Mouse (Mus musculus) heart, postnatal 10 days (tissue): Measurements from ENCODE around the gene Scn8a. TPM values are rescaled to one million over a fixed set of nuclear protein-coding genes. Genes with fewer than 3 reads are reported as not detected.
"Not testable (repeated sequence)": the region's sequence is repeated elsewhere in the genome, so short reads cannot be mapped to it uniquely, and the experiment has no call there.

ENCODE experiments used
- DNase-seq, 2 experiments: peaks; one replicate each; pipeline ENCODE4 v3.0.0; 2021
- intact Hi-C: fragments of 180-260 bp; cut with DNase I; formaldehyde crosslinking; loops from one replicate; pipeline ENCODE4 v1.15.1; 2025
- total RNA-seq, 2 experiments: library from RNA; stranded (reverse); gene quantifications; 2 replicates each; pipeline ENCODE4 v1.2.3; 2021

Gene Scn8a
- total RNA-seq: under 1 TPM; 0.35 to 0.72 TPM

GRCm38 (mm10) chr15:100869558-100869957, at the start of gene Scn8a:
Gene Scn8a, plus strand, starts transcription at chr15:100869858.
- no peak for DNase-seq
- intact Hi-C loops: no loop called here

GRCm38 (mm10) chr15:100821824-100822223, 47.8 kb upstream of the Scn8a start:
- intact Hi-C loops: no loop called here
- no peak for DNase-seq

- DNase-seq, intact Hi-C loops: not testable (repeated sequence)
Measured at GRCm38 (mm10) chr15:100822370-100822769, 47.3 kb upstream of the Scn8a start.

GRCm38 (mm10) chr15:100825249-100825856, 44.3 kb upstream of the Scn8a start:
- intact Hi-C loops: no loop called here

GRCm38 (mm10) chr15:100826076-100826475, 43.6 kb upstream of the Scn8a start:
- DNase-seq: no peak

More at GRCm38 (mm10) chr15:100825249-100825856, 44.3 kb upstream of the Scn8a start:
- no peak for DNase-seq

GRCm38 (mm10) chr15:100829775-100830174, 39.9 kb upstream of the Scn8a start:
- intact Hi-C loops: no loop called here

More at GRCm38 (mm10) chr15:100826076-100826475, 43.6 kb upstream of the Scn8a start:
- intact Hi-C loops: no loop called here

GRCm38 (mm10) chr15:100830682-100831081, 39.0 kb upstream of the Scn8a start:
- intact Hi-C loops: no loop called here
- DNase-seq: no peak

More at GRCm38 (mm10) chr15:100829775-100830174, 39.9 kb upstream of the Scn8a start:
- DNase-seq: no peak

- intact Hi-C loops: no loop called here
- no peak for DNase-seq
Measured at GRCm38 (mm10) chr15:100832144-100832543, 37.5 kb upstream of the Scn8a start.

GRCm38 (mm10) chr15:100832784-100833183, 36.9 kb upstream of the Scn8a start:
- intact Hi-C loops: no loop called here
- no peak for DNase-seq

- intact Hi-C loops: loop anchor here (5.0 kb wide), 1 partner anchor 206 kb away; no protein-coding TSS in a partner anchor
- no peak for DNase-seq
Measured at GRCm38 (mm10) chr15:100836729-100837128, 32.9 kb upstream of the Scn8a start.

- intact Hi-C loops: loop anchor here (1.0 to 5.0 kb wide), 2 partner anchors 81 to 204 kb away; no protein-coding TSS in a partner anchor
- DNase-seq: peak; percentile 67 to 74
Measured at GRCm38 (mm10) chr15:100838607-100839207, 31.0 kb upstream of the Scn8a start.

GRCm38 (mm10) chr15:100844336-100844735, 25.3 kb upstream of the Scn8a start:
- no peak for DNase-seq
- intact Hi-C loops: loop anchor here (5.0 kb wide), 1 partner anchor 153 kb away; no protein-coding TSS in a partner anchor

GRCm38 (mm10) chr15:100845049-100845879, 24.4 kb upstream of the Scn8a start:
- intact Hi-C loops: no loop called here
- DNase-seq: peak; percentile 19 to 20

- intact Hi-C loops: no loop called here
- DNase-seq: no peak
Measured at GRCm38 (mm10) chr15:100847193-100847592, 22.5 kb upstream of the Scn8a start.

- DNase-seq: no peak
- intact Hi-C loops: no loop called here
Measured at GRCm38 (mm10) chr15:100857586-100857985, 12.1 kb upstream of the Scn8a start.

- DNase-seq: no peak
- intact Hi-C loops: no loop called here
Measured at GRCm38 (mm10) chr15:100860856-100861255, 8.8 kb upstream of the Scn8a start.

GRCm38 (mm10) chr15:100865556-100865955, 4.1 kb upstream of the Scn8a start:
- no peak for DNase-seq
- intact Hi-C loops: no loop called here

GRCm38 (mm10) chr15:100870001-100870774, 530 bp downstream of the Scn8a start:
- intact Hi-C loops: no loop called here
- DNase-seq: peak; percentile 36 to 46

GRCm38 (mm10) chr15:100870775-100871106, 1.1 kb downstream of the Scn8a start:
- no peak for DNase-seq
- intact Hi-C loops: no loop called here
